Mouse (Mus musculus) fat pad, adult 2 months (tissue): ENCODE data around the gene Dctn1.

ENCODE experiments used
- DNase-seq: peaks from one replicate; pipeline ENCODE4 v3.0.0-alpha.2; 2011; ENCODE audit warnings: low read depth, low spot score; ENCODE audit errors: extremely low read depth

Gene Dctn1

GRCm38 (mm10) chr6:83219814-83220213, 54.1 kb downstream of the Dctn1 start, which contains the start of gene Slc4a5:
Gene Slc4a5, plus strand, starts transcription at chr6:83219828.
- no peak for DNase-seq

- no peak for DNase-seq
Measured at GRCm38 (mm10) chr6:83231486-83231885, 65.8 kb downstream of the Dctn1 start.

- no peak for DNase-seq
Measured at GRCm38 (mm10) chr6:83233306-83233705, 67.6 kb downstream of the Dctn1 start.

- DNase-seq, result no peak
Measured at GRCm38 (mm10) chr6:83234280-83234741, 68.6 kb downstream of the Dctn1 start.

GRCm38 (mm10) chr6:83237123-83237522, 71.4 kb downstream of the Dctn1 start:
- no peak for DNase-seq

- no peak for DNase-seq
Measured at GRCm38 (mm10) chr6:83244422-83245061, 78.8 kb downstream of the Dctn1 start.

GRCm38 (mm10) chr6:83245134-83245533, 79.4 kb downstream of the Dctn1 start:
- DNase-seq, result no peak

GRCm38 (mm10) chr6:83245997-83246396, 80.3 kb downstream of the Dctn1 start:
- no peak for DNase-seq

GRCm38 (mm10) chr6:83246750-83247149, 81.0 kb downstream of the Dctn1 start:
- no peak for DNase-seq

- no peak for DNase-seq
Measured at GRCm38 (mm10) chr6:83247153-83247552, 81.4 kb downstream of the Dctn1 start.
